Mouse (Mus musculus) lung, postnatal 10 days (tissue): ENCODE data around the gene Cxcl9.
A peak's percentile ranks its signal among the peaks of the same experiment; 100 is the strongest.
"Not testable (repeated sequence)": the region's sequence is repeated elsewhere in the genome, so short reads cannot be mapped to it uniquely, and the experiment has no call there.

Source experiments
- DNase-seq: peaks from one replicate; pipeline ENCODE4 v3.0.0; 2021

The Cxcl9 gene

DNA sequence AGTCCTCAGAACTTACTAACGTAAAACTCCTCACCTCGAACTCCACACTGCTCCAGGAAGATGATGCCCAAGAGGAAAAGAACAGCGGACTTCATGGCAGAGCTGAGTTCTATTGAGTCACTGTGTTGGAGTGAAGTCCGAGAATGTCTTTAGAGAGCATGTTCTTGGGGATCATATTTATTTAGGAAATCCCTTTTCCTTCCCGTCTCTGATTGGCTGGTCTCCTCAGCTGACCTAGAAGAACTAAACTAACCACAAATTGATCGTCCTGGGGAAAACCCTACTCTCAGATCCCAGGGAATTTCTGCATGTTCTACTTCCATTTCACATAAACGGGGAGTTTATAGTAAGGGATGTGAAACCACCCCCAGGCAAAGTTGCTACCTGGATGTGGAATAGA lies at the start of gene Cxcl9:
Gene Cxcl9, minus strand, starts transcription at position 151 of the 400 bp plus-strand sequence.
- DNase-seq = no peak

DNA sequence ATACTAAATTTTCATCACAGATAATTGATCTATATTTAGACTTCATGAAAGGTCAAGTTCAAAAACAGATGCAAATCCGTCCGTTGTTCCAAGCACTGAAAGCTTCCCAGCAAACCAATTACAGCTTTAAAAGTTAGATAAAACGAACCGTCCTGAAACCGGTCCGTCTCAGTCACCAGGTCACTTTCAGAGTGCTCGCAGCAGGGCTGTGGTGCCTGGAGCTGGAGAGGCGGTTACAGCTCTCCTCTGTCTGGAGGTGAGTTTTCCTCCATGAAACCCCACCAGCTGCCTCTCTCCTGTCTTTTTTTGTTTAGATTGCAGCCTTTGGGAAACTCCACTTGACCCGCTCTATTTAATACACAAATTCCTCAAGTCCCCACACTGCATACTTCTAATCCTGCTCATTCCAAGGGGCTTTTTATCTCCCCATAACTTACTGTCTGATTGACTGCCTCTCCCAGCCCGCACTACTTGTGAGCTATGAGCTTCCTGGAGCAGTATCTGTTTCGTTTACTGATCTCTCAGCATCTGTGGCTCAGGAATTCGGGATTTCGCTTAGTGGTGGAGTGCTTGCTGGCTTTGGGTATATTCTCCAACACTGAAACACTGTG lies 49.0 kb upstream of the Cxcl9 start:
- no peak for DNase-seq

- DNase-seq = peak; percentile 26
Measured at GRCm38 (mm10) chr5:92375368-92375767, 47.5 kb upstream of the Cxcl9 start.

DNA sequence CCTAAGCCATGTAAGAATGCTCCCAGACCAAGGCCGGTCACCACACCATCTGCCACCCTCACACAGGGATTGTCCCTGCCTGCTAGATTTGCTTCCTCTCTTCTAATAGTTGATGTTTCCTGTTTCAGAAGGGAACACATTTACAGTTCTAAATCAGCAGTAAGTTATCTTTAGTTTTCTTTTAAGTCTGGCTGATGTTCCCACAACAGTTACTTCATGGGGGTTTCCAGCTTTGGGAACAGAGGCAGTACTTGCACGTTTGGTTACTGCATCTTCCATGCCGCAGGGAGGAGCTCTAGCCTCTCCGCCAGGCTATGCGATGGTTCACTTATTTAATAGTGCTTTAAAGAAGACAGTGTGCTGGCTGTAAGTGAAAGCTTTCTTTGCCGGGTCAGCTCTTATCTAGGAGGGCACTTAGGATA lies 46.9 kb upstream of the Cxcl9 start:
- peak; percentile 41 for DNase-seq

DNA sequence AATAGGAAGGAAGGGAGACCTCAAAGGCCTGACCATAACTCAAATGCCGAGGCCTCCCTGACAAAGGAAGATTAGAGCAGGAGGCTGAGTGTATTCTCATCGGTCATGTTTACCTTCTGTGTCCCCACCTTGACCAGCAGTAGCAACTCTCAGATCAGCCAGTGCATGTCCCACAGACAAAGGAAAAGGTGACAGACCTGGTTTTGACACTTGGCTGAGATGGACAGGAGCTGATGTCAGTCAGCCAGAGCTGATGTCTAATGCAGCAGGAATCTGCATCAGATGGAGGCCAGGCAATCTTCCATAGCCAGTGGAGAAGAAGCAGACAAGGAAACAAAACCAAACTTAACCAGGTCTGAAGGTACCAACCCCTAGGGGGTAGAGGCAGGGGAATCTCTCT lies 44.7 kb upstream of the Cxcl9 start:
- DNase-seq = no peak

DNA sequence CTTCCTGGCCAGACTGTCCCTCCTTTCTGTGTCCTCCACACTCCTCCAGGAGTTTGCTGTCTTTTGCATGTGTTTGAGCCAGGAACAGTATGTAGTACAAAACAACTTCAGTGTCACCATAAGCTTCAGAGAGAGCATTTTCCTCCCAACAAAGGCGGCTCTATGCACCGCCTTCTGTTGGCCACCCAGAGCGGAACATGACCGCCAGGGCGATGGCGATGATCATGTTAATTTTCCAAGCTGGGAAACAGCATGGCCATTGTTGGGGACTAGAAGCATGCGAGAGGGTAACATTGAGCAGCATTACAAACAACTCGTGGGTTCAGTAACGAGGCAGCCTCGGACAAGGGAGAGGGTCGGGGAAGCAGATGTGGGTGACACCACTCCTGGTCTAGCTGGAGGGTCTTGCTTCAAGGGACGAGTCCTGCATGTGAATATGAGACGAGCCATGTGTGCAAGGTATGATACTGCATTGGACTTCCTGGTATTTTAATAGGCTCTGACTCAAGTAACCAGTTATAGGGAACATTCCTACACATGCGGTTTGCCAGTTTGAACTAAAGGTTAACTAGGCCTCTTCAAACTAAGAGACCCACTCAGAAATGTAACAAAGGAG lies 43.6 kb upstream of the Cxcl9 start:
- DNase-seq = no peak

- no peak for DNase-seq
Measured at GRCm38 (mm10) chr5:92370891-92371290, 43.0 kb upstream of the Cxcl9 start.

DNA sequence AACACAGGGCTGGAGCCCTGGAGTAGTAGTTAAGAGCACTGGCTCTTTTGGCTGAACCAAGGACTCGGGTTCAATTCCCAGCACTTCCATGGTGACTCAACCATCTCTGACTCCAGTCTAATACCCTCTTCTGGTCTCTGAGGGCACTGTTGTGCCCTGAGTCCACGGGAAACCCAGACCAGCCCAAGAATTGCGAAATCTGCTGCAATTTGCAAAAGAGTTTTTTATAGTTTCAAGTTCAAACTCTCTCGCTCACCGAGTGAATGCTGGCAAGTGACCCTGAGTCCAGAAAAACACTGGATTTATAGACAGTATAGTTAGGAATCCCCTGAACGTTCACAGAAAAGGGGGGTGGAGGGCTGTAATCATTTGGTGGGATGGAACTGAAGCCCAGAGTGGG lies 42.5 kb upstream of the Cxcl9 start:
- DNase-seq = no peak

DNA sequence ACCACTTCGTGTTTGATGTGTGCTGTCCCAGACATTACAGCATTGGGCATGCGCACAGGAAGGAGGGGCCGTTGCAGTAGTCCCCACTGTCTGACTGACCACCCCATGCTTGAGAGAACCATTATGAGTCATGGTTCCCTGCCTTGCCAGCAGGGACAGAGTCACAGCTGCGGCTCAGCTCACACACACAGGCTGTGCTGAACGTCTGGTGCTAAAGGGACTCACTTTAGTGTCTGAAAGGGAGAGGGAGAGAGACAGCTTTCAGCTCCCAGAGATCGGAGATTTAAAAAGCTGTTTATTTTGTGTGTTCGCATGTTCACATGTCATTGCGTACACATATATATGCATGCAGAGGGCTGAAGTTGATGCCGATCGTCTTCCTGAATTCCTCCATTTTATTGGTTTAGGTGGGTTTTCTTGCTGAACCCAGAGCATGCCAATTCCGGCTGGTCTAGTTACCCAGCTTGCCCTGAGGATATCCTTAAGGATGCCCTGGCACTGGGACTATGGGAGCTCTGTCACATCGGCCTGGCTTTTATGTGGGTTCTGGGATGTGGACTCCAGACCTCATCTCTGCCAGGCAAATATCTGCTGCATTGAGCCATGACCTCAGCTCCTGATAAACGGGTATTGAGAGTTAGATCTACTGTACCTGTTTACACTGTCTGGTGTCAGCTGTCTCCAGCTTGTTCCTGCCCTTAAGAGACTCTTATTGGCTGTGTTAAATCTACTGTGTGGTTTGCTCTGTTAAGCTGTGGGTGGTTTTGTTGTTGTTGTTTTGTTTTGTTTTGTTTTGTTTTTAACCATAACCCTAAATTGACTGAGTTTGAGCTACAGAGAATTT lies 41.5 kb upstream of the Cxcl9 start:
- DNase-seq = peak; percentile 79

- peak; percentile 23 for DNase-seq
Measured at GRCm38 (mm10) chr5:92368392-92368791, 40.5 kb upstream of the Cxcl9 start.

GRCm38 (mm10) chr5:92366565-92366964 lies 38.7 kb upstream of the Cxcl9 start:
- no peak for DNase-seq

- no peak for DNase-seq
Measured at GRCm38 (mm10) chr5:92365146-92365705, 37.3 kb upstream of the Cxcl9 start.

DNA sequence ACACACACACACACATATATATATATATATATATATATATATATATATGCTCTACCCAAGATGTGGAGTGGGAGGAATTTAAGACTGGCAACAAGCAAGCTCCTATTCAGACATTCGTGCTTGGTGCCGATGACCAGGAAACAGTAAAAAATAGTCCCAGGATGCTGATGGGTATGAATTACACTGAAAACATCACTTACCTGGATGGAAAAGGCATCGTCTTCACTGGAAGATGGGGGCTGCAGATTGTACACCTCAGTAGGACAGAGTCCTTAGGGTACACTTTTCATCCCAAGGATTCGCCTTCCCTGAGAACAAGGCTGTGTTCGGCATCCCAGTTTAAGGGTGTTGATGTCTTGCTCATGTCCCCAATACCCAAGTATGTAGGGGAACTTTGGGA lies 36.1 kb upstream of the Cxcl9 start:
- DNase-seq = no peak

DNA sequence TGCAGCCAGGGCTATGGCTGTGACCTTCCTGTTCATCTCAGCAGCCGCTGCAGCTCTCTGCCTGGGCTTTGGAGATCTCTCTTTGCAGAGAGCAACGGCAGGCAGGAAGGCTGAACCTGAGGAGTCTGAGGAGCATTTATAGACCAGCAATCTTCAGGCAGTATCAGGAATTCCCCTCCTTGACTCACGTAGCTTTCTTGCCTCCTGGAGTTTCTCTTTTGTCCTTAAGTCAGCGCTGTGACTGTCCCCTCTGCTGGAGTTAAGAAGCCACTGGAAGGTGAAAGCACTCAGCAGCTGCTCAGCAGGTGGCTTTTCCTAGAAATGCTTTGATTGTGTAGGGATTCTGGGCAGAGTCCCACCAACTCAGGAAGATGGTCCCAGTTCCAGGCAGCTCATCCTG lies 35.3 kb upstream of the Cxcl9 start:
- DNase-seq = no peak

DNA sequence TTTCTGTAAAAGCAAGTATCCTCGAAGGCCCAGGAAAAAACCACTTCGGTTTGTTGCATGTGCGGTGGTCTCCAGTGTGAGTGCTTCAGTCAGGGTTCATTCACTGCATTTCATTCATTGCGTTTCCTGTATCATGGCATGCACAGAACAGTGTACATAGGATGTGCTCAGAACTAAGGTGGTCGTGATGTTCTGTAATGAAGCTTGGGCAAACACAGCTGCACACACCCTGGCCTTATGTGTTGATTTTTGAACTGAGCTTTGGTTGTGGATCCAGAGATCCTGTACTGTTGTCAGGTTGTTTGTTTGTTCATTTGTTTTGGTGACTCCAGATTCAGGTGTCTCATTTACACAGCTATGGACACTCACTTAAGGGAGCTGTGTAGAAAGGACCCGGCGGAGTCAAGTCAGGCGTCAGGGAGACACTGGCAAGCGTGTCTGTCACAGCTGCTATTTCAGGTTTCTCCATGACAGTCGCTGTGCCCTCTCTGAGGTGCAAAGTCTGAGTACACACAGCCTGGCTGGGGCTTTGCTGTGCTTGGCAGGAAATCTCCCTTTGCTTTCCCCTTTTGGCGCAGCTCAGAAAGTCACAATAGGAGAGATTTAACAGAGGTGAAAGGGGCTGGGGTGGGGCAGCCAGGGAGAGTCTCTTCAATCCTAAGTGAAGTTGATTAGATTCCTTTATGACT lies 31.0 kb upstream of the Cxcl9 start:
- no peak for DNase-seq

GRCm38 (mm10) chr5:92358033-92358432 lies 30.2 kb upstream of the Cxcl9 start:
- DNase-seq = peak; percentile 26

DNA sequence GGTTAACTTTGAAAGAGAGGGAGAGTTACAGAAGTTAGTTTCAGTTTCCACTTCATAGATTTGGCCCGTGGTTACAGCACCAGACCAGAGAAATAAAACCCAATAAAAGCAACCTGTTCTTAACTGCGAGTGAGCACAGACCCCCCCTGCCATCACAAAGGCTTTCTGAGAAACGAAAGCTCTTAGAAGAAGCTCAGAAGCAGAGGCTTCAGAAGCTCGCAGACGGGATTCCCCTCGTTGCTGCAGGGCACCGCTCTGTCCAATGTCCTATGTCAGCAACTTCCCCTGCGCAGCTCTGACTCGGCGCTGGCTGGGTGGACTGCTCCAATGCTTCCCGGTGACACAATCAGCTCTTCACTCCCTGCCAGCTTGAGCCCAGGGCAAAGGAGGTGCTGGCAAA lies 25.6 kb upstream of the Cxcl9 start:
- DNase-seq = peak; percentile 44

GRCm38 (mm10) chr5:92352716-92353115 lies 24.8 kb upstream of the Cxcl9 start:
- DNase-seq = not testable (repeated sequence)

GRCm38 (mm10) chr5:92349731-92350130 lies 21.9 kb upstream of the Cxcl9 start:
- no peak for DNase-seq

DNA sequence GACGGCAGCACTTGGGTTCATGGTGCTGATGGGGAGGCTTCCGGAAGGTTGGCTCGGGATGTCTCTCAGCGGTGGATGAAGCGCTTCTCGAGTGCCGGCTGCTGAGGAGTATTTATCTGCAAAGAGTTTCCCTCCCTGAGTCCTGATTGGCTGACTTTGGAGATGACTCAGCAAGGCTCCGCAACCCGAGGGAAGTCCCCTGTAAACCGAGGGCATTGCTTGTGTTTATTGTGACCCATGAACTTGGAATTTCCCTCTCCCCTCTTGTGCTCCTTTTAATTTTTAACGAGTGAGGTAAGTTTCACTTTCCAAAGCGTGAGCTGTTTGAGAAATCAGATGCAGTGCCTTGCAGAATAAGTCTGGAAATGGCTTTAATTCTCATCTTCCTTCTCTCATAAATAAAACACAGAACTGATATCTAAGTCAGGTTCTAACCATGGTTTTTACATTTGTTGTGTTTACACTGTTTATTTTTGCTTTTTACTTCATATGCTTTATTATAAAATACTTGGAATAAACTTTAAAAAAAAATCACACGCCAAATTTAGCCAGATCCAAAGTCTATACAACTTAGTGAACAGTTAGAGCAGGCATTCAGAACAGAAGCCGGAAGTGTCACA lies 21.0 kb upstream of the Cxcl9 start, which contains the start of gene Cxcl10:
Gene Cxcl10, minus strand, starts transcription at position 96 of the 620 bp plus-strand sequence.
- peak; percentile 52 for DNase-seq

DNA sequence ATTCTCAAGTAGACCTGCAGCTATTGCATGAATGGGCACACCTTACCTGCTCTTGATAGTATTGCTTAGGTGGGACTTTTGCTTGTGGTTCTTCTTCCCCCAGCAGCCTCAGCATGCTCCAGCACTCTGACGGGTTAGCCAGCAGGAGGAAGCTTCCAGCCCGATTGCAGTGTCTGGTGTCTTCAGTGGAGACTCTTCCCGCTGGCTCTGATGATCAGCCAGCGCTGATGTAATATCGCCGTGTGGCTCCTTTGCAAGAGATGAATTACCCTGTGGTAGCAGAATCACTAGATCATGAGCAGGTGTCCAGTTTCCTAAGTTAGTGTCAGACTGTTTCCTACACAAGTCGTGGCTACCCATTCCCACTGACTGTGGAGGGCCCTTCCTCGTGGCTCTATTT lies 17.1 kb upstream of the Cxcl9 start:
- no peak for DNase-seq

GRCm38 (mm10) chr5:92340606-92341005 lies 12.7 kb upstream of the Cxcl9 start:
- no peak for DNase-seq

DNA sequence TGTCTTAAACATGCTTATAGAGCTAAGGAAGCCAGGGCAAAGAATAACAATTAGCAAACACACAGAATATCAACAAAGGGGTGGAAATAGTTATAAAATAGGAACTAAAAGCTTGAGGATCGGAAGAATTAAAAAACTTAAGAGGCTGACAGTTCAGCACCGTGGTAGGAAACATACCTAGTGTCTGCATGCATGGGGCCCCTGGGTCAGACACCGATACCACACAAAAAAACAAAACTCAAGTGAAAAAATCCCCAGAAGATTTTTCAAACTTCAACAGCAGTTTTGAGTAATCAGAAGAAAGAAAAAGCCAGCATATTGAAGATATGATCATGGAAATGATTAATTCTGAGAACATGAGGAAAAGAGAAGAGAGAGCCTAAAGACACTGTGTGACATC lies 8.9 kb upstream of the Cxcl9 start:
- DNase-seq = no peak
